Mouse (Mus musculus): ENCODE measurements around the gene Olfr324. TPM values are rescaled to one million over a fixed set of nuclear protein-coding genes. Genes with fewer than 3 reads are reported as not detected.

Olfr324 gene
- total RNA-seq (2021): not detected
- long read RNA-seq, experiment 1: 0 reads
- long read RNA-seq, experiment 2: 0 reads

DNA sequence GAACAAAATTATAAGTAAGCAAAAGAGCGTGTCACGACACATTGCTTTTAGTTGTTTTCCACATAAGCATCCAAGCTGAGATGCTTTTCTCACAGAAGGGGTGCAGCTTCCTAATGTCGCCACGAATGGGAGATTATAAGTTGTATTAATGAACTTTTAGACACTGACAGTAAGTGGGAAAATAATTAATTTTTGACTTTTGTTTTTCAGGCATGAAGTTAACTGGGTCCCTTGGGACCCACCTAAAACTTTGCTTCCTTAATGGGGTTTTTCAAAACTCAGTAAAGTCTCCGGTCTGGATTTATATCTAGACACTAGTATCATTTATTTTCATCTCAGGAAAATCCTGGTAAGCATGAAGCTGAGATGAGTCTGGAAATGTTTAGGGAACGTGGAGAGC lies at the start of gene Olfr324:
Olfr324 (plus strand) TSS at position 301 of the 400 bp plus-strand sequence.
- Histone ChIP-seq H3K27ac (no peak within 1 kb of the TSS), H3K4me3 (no peak within 1 kb of the TSS)
- intact Hi-C loops (cut with DNase I): no loop called here
- TF ChIP-seq CTCF (IDR thresholded peaks at IDR 0.05): no peak
- no peak for DNase-seq

DNA sequence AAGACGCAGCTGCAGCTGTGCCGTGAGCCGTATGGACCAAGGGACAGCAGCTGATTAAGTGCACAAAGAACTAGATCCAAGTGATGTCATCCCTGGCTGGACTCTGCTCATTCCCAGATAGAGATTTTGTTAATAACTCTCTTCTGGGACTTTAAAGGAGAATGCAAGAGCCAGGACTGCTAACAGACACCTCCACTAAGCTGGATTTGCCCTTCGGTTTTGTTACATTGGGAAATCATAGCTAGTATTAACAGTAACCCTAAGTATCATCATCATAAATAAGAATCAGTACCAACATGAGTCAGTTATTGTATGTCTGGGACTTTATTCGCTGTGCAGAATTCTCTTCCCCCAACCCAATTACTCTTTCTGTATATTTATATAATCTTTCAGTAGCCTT lies 48.6 kb upstream of the Olfr324 start, which contains the start of gene Olfr329-ps:
Olfr329-ps (minus strand) TSS at position 101 of the 400 bp plus-strand sequence.
- DNase-seq: peak; percentile 30
- TF ChIP-seq CTCF (IDR thresholded peaks at IDR 0.05): no peak
- Histone ChIP-seq H3K27ac (no peak within 1 kb of the TSS), H3K4me3 (no peak within 1 kb of the TSS)
- intact Hi-C loops (cut with DNase I): no loop called here

DNA sequence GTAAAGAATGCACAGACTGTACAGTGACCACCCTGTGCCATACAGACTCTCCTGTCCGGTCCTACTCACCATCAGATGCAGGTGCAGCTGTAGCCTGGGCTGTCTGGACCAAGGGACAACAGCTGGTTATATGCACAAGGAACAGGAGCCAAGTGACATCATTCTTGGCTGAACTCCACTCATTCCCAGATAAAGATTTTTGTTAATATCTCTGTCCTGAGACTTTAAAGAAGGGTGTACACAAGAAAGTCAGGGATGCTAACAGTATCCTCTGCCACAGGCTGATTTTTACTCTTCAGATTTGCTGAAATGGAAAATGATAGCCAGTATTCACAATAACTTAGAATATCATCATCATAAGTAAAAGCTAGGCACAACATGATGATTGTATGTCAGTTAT lies 39.4 kb upstream of the Olfr324 start, which contains the start of gene Olfr328:
Olfr328 (minus strand) TSS at position 101 of the 400 bp plus-strand sequence.
- no peak for TF ChIP-seq CTCF (IDR thresholded peaks at IDR 0.05)
- intact Hi-C loops (cut with DNase I): no loop called here
- no peak for DNase-seq
- H3K4me3 ChIP-seq: no peak within 1 kb of the TSS
- no peak within 1 kb of the TSS for H3K27ac ChIP-seq

DNA sequence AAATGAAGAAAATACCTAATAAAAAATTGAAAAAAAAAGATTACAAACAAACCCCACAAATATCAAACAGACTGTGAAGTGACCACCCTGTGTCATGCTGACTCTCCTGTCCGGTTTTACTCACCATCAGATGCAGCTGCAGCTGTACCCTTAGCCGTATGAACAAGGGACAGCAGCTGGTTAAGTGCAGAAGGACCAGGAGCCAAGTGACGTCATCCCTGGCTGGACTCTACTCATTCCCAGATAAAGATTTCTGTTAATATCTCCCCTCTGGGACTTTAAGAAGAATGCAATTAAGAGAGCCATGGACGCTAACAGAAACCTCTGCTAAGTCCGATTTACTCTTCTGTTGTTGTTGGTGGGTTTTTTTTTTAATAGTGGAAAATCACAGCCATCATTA lies 24.5 kb upstream of the Olfr324 start, which contains the start of gene Olfr224:
Olfr224 (minus strand) TSS at position 149 of the 400 bp plus-strand sequence.
- Histone ChIP-seq H3K4me3 (no peak within 1 kb of the TSS), H3K27ac (no peak within 1 kb of the TSS)
- intact Hi-C loops (cut with DNase I): no loop called here
- TF ChIP-seq CTCF (IDR thresholded peaks at IDR 0.05): no peak
- DNase-seq: peak; percentile 56

DNA sequence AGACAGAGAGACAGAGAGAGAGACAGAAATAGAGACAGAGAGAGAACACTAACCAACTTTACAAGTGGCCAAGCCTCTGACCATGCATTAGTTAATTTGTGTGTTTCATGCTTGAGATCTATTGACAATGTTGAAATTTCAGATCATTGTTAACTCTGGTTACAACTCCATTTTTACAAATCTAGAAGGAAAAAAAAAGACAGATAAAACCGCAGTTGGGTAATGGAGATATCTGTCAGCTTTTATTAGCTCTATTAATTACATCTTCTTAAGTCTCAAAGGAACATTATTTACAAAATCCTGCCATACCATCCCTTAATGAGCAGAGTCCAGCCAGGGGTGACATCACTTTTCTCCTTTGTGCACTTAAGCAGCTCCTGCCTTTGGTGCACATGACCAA lies 17.5 kb upstream of the Olfr324 start, which contains the start of gene Olfr325:
Olfr325 (plus strand) TSS at position 301 of the 400 bp plus-strand sequence.
- Histone ChIP-seq H3K27ac (no peak within 1 kb of the TSS), H3K4me3 (no peak within 1 kb of the TSS)
- TF ChIP-seq CTCF (IDR thresholded peaks at IDR 0.05): no peak
- intact Hi-C loops (cut with DNase I): no loop called here
- no peak for DNase-seq

DNA sequence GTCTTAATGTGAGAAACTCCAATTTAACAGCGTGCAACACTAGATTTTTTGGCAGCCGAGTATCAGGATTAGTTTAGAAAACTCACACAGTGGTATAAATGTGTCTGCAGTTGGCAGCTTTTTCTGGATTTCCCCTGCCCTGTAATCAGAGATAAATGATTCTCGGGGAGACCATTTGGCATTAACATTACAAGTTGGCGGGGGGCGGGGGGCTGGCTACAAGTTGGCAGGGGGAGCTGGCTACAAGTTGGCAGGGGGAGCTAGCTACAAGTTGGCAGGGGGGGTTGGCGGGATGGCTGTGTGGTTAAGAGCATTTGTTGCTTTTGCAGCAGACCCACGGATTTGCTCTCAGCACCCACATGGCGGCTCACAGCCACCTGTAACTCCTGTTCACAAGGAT lies 16.3 kb upstream of the Olfr324 start:
- intact Hi-C loops (cut with DNase I): no loop called here
- TF ChIP-seq CTCF (IDR thresholded peaks at IDR 0.05): no peak
- H3K4me3 ChIP-seq: no peak overlapping the region

DNA sequence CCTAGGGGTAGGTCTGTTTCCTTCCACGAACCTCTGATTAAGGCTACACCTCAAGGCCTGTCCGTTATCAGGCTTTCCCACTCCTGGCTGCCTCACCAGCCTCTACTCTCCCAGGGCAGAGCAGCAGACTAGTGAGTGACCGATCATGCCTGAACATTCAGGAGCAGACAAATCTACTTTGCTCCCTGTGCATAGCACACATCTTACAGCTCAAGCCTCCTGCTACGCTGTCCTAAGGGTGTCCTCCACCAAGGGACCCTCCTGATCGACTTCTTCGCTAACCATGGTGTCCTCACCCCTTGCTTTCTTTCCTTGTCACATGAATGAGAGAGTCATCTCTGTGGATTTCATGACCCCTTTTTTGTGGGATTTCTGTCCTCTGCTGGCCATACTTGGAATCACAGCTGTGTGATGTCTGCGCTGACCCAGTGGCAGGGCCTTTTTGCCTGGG lies 7.0 kb upstream of the Olfr324 start:
- Histone ChIP-seq H3K4me3 (no peak overlapping the region), H3K27ac (no peak overlapping the region)
- TF ChIP-seq CTCF (IDR thresholded peaks at IDR 0.05): peak; percentile 81
- intact Hi-C loops (cut with DNase I): loop anchor here (5.0 kb wide), 2 partner anchors 186 to 351 kb away; no protein-coding TSS in a partner anchor
- DNase-seq: peak; percentile 39

More for the DNA sequence above, 16.3 kb upstream of the Olfr324 start:
- H3K27ac ChIP-seq: no peak overlapping the region
- no peak for DNase-seq

DNA sequence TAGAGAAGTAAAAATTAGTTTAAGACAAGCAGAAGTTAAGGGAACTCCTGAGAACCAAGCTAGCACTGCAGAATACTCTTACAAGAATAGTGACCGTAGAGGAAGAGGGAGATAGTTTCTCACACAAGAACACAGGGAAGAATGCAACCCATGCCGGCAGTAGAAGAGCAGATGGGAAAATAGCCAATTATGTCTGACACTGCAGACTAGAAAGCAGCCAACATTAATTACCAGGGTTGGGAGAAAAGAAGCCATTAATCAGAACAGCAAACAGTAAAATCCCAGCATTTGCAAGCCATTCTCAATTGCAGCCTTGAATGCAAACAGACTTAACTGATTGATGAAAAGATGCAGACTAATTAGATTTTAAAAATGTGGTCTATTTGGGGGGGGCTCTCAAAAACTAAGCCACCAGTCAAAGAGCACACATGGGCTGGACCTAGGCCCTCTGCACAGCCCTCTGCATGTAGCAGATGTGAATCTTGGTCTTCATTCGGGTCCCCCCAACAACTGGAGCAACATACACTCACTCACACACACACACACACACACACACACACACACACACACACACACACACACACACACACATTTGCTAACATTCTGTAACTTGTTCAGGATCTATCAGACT lies 6.2 kb upstream of the Olfr324 start:
- DNase-seq: no peak
- no peak for TF ChIP-seq CTCF (IDR thresholded peaks at IDR 0.05)
- intact Hi-C loops (cut with DNase I): loop anchor here (5.0 kb wide), 2 partner anchors 186 to 351 kb away; no protein-coding TSS in a partner anchor
- H3K27ac ChIP-seq: no peak overlapping the region
- H3K4me3 ChIP-seq: no peak overlapping the region

DNA sequence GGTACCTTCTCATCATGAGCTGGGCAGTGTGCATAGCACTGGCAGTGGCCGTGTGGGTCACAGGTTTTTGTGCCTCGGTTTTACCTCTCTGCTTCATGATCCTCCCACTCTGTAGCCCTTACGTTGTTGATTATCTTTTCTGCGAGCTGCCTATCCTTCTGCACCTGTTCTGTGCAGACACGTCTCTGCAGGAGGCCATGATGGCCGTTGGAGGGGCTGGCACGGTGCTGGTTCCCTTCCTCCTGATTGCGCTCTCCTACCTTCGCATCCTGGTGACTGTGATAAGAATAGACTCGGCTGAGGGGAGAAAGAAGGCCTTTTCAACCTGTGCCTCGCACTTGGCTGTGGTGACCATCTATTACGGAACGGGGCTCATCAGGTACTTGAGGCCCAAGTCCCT lies 2.9 kb downstream of the Olfr324 start:
- no peak for TF ChIP-seq CTCF (IDR thresholded peaks at IDR 0.05)

DNA sequence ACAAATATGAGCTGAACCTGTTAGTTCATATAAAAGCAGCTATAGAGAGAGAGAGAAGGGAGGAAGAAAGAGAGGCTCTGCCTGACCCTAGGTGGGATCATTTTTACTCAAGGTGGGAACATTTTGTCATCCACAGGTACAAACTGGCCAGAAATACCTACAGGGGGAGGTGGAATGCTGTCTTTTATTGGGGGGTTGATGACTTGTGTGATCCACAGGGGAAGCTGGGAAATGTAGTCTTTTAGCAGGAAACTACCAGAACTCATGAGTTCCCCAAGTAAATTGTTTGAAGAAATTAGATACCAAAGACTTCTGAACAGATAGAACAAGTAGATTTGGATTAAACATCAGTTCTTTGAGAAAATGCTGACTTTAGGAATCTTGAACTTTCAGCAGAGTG lies 7.1 kb downstream of the Olfr324 start:
- no peak for TF ChIP-seq CTCF (IDR thresholded peaks at IDR 0.05)
- no peak overlapping the region for H3K27ac ChIP-seq
- H3K4me3 ChIP-seq: no peak overlapping the region
- intact Hi-C loops (cut with DNase I): no loop called here
- DNase-seq: no peak

More for the DNA sequence above, 2.9 kb downstream of the Olfr324 start:
- no peak for DNase-seq
- Histone ChIP-seq H3K27ac (no peak overlapping the region), H3K4me3 (no peak overlapping the region)
- intact Hi-C loops (cut with DNase I): no loop called here

DNA sequence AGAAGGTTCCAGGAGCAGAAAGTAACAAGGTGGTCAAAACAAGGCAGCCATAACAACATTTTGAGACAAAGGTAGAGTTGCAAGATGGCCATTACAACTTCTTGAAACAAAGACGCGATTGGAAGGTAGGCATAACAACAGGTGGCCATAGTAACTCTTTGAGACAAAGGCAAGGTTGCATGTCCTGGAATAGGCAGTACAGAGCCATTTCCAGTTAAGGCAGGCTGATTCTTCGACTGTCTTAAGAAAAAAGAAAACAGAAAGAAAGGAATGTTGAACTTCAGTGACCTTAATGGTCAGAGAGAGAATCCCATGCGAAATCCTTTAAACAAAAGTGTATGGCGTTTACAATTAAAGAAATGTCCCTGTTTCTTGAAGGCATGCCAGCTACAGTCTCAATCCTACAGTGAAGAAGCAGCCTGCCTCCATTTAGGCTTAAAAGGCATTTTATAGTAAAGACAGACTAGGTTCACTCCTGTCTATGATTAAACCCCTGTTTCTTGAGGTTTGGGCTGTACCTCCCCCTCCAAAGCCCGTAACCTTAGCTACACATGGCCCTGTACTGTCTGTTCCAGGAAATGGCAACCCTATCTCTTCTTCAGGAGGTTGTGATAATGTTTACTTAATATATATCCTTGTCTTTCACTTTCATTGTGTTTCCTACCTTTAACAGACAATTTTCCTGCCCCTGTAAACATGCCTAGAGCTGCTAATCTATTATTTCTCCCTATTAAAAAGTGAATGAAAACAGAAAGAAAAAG lies 8.1 kb downstream of the Olfr324 start:
- Histone ChIP-seq H3K27ac (no peak overlapping the region), H3K4me3 (no peak overlapping the region)
- intact Hi-C loops (cut with DNase I): no loop called here
- TF ChIP-seq CTCF (IDR thresholded peaks at IDR 0.05): no peak
- no peak for DNase-seq

DNA sequence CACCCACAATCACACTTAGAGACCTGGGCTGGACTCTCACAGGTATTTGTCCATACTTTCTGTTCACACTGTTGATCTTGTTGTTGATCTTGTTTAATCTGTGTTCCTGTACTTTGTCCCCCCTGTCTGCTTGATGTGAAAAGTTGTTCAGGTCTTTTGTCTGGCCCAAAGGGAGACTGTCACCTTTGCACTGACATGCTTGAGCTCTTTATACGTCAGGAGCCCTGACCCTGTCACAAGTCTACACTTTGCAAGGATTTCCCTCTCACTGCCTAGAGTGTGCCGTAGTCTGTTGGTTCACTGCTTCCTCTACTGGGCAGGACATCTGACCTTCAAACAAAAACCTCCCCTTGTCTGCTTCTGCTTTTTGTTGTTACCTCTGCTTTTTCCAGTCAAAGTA lies 9.8 kb downstream of the Olfr324 start:
- TF ChIP-seq CTCF (IDR thresholded peaks at IDR 0.05): no peak
- no peak overlapping the region for H3K4me3 ChIP-seq
- no peak for DNase-seq
- intact Hi-C loops (cut with DNase I): no loop called here
- H3K27ac ChIP-seq: no peak overlapping the region

DNA sequence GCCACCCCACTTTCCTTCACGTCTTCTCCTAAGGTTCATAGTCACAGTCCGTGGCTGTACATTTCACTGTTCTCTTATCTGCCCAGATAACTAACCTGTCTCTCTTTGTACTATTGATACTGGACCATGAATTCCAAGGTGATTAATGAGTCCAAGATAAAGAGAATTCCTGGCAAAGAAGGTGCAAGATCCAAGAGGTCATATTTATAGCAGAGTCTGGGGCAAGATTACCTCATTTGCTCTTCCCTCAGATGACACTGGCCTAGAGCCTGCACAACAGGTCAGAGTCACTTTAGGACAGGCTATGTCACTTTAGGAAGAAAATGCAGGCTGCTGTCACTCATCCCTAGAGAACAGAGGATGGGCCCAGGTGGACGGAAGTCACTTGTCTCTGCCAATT lies 10.3 kb downstream of the Olfr324 start:
- TF ChIP-seq CTCF (IDR thresholded peaks at IDR 0.05): no peak

More for the DNA sequence above, 10.3 kb downstream of the Olfr324 start:
- intact Hi-C loops (cut with DNase I): no loop called here
- H3K27ac ChIP-seq: no peak overlapping the region
- DNase-seq: no peak
- no peak overlapping the region for H3K4me3 ChIP-seq
